Mouse (Mus musculus): ENCODE results near the gene Trio. TPM values are rescaled to one million over a fixed set of nuclear protein-coding genes. Genes with fewer than 3 reads are reported as not detected.

Gene Trio
- polyA plus RNA-seq, 1 experiment, result 187 TPM

DNA sequence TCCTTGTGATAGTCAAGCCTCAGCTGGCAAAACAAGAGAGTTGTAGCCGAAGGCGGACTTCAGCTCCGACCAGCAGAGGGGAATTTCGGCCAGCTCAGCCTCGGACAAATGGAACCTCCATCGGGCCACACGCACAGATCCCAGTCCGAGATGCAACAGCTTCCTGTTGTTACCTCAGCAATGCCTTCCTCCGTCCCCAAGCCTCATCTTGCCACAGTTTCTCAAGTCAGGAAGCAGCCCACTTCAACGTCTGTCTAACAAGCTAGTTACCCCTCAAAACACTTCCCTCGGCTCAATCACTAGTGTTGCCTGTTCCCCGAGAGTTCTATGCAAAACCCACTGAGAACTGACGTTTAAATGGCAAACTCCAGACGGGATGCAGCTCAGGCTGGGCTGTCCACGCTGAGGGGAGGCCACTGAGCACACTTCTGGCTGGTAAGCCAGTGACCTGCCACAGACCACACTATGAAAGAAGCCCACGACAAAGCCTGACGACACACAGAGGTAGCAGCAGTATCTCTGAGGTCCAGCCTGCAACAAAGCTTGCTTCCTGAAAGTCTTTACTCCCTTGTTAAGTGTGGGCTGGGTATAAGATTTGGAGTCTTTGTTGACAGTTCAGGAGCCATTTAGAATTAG is 34.5 kb downstream of the Trio start:
- 78% methylated on average over 17 of the region's 17 CpGs for WGBS
- H3K4me1 ChIP-seq (ENCODE audit: control insufficient read depth, insufficient read depth, low read length), result peaks cover 53% of the 10 kb centered on the region
- no peak for DNase-seq
- TF ChIP-seq POLR2A (IDR thresholded peaks at IDR 0.05; ENCODE audit: borderline replicate concordance, insufficient read depth, low read length) (no peak), CTCF (IDR thresholded peaks at IDR 0.05; ENCODE audit: borderline replicate concordance, insufficient read depth, low read depth, low read length) (no peak)
- H3K27ac ChIP-seq (ENCODE audit: insufficient read depth, low read length), result no peak overlapping the region
- no peaks in the 10 kb centered on the region for H3K27me3 ChIP-seq (ENCODE audit: control insufficient read depth, insufficient read depth, low read length)
- H3K4me3 ChIP-seq (replicated peaks; ENCODE audit: insufficient read depth, low read depth, low read length), result no peak overlapping the region

GRCm38 (mm10) chr15:27987979-27988378 is 37.7 kb downstream of the Trio start:
- no peaks in the 10 kb centered on the region for H3K27me3 ChIP-seq (ENCODE audit: control insufficient read depth, insufficient read depth, low read length)
- DNase-seq, result no peak
- no peak overlapping the region for H3K27ac ChIP-seq (ENCODE audit: insufficient read depth, low read length)
- H3K4me3 ChIP-seq (replicated peaks; ENCODE audit: insufficient read depth, low read depth, low read length), result no peak overlapping the region
- peaks cover 35% of the 10 kb centered on the region for H3K4me1 ChIP-seq (ENCODE audit: control insufficient read depth, insufficient read depth, low read length)
- WGBS, result 74% methylated on average over 7 of the region's 7 CpGs
- no peak for TF ChIP-seq CTCF (IDR thresholded peaks at IDR 0.05; ENCODE audit: borderline replicate concordance, insufficient read depth, low read depth, low read length)

DNA sequence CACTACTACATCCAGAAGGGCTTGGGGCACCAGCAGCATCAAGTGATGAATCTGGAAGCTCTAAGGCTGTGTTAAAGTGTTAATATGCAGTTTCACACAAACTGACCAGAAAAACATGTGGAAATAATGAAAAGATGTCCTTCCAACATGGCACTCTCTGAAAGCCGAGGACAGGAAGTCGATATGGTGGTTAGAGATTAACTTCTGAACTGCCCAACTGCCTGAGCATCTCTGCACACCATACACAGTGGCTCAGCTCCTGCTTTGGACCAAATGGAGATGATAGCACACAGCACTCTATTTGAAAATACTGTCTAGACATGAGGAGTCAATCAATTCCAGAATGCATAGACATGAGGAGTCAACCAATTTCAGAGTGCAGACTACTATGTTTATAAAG is 40.8 kb downstream of the Trio start:
- Histone ChIP-seq H3K4me1 (ENCODE audit: control insufficient read depth, insufficient read depth, low read length) (peaks cover 29% of the 10 kb centered on the region), H3K27ac (ENCODE audit: insufficient read depth, low read length) (no peak overlapping the region), H3K4me3 (replicated peaks; ENCODE audit: insufficient read depth, low read depth, low read length) (no peak overlapping the region), H3K27me3 (ENCODE audit: control insufficient read depth, insufficient read depth, low read length) (no peaks in the 10 kb centered on the region)
- no peak for DNase-seq
- TF ChIP-seq POLR2A (IDR thresholded peaks at IDR 0.05; ENCODE audit: borderline replicate concordance, insufficient read depth, low read length) (no peak), CTCF (IDR thresholded peaks at IDR 0.05; ENCODE audit: borderline replicate concordance, insufficient read depth, low read depth, low read length) (no peak)
- 82% methylated on average over 2 of the region's 2 CpGs for WGBS

GRCm38 (mm10) chr15:27981764-27982500 is 43.7 kb downstream of the Trio start:
- TF ChIP-seq CTCF (IDR thresholded peaks at IDR 0.05; ENCODE audit: borderline replicate concordance, insufficient read depth, low read depth, low read length), result no peak
- TF ChIP-seq POLR2A (IDR thresholded peaks at IDR 0.05; ENCODE audit: borderline replicate concordance, insufficient read depth, low read length), result no peak
- 48% methylated on average over 13 of the region's 13 CpGs for WGBS
- Histone ChIP-seq H3K4me3 (replicated peaks; ENCODE audit: insufficient read depth, low read depth, low read length) (no peak overlapping the region), H3K27ac (ENCODE audit: insufficient read depth, low read length) (peak overlapping the region; percentile 45; the same call in 1 of the 2 replicates), H3K27me3 (ENCODE audit: control insufficient read depth, insufficient read depth, low read length) (no peaks in the 10 kb centered on the region), H3K4me1 (ENCODE audit: control insufficient read depth, insufficient read depth, low read length) (peaks cover 35% of the 10 kb centered on the region)
- no peak for DNase-seq

DNA sequence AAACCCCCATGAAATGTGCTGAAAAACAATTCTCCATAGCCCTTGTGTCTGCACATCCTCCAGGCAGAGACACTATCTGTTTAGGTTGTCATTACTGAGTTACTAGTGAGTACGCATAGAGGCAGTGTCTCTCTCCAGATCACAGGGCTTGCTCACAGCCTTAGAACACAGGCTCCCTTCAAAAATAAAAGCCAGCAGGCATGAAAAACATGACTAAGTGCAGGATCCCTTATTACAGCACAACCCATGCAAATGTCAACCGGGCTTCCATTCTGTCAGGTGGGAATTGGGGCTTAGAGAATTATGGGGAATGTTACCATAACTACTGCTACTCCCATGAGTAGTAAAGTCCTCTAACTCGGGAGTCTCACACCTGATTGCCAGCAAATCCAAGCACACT is 44.4 kb downstream of the Trio start:
- WGBS, result 53% methylated on average over 3 of the region's 3 CpGs
- TF ChIP-seq CTCF (IDR thresholded peaks at IDR 0.05; ENCODE audit: borderline replicate concordance, insufficient read depth, low read depth, low read length), result no peak
- TF ChIP-seq POLR2A (IDR thresholded peaks at IDR 0.05; ENCODE audit: borderline replicate concordance, insufficient read depth, low read length), result no peak
- Histone ChIP-seq H3K27ac (ENCODE audit: insufficient read depth, low read length) (0 out of 2 replicates have a peak overlapping the region, but pooled peaks have one; percentile 19), H3K27me3 (ENCODE audit: control insufficient read depth, insufficient read depth, low read length) (no peaks in the 10 kb centered on the region), H3K4me1 (ENCODE audit: control insufficient read depth, insufficient read depth, low read length) (peaks cover 36% of the 10 kb centered on the region), H3K4me3 (replicated peaks; ENCODE audit: insufficient read depth, low read depth, low read length) (no peak overlapping the region)
- DNase-seq, result no peak

- H3K4me3 ChIP-seq (replicated peaks; ENCODE audit: insufficient read depth, low read depth, low read length), result no peak overlapping the region
- DNase-seq, result no peak
- 82% methylated on average over 13 of the region's 13 CpGs for WGBS
- H3K4me1 ChIP-seq (ENCODE audit: control insufficient read depth, insufficient read depth, low read length), result peaks cover 36% of the 10 kb centered on the region
- H3K27ac ChIP-seq (ENCODE audit: insufficient read depth, low read length), result no peak overlapping the region
- no peak for TF ChIP-seq CTCF (IDR thresholded peaks at IDR 0.05; ENCODE audit: borderline replicate concordance, insufficient read depth, low read depth, low read length)
- no peak for TF ChIP-seq POLR2A (IDR thresholded peaks at IDR 0.05; ENCODE audit: borderline replicate concordance, insufficient read depth, low read length)
- H3K27me3 ChIP-seq (ENCODE audit: control insufficient read depth, insufficient read depth, low read length), result no peaks in the 10 kb centered on the region
These were observed 45.2 kb downstream of the Trio start for GRCm38 (mm10) chr15:27980436-27980835.

DNA sequence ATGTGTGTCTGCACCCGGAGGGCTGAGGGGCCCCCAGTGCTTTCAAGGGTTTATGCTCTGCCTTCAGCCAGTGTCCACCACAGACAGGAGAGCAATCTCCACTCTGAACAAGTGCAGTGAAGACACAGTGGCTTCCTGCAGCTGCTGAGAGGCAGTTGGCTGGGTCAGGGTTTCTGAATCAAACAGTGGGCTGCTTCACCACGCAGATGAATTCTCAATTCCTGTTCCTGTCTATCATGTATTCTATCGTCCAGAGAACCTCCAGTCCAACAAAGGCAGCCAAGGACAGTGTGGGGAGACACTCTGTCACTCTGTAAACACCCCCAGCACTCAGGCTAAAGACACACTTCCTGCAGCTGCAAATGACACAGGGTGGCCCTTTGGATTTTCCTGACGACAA is 48.7 kb downstream of the Trio start:
- TF ChIP-seq POLR2A (IDR thresholded peaks at IDR 0.05; ENCODE audit: borderline replicate concordance, insufficient read depth, low read length), result no peak
- TF ChIP-seq CTCF (IDR thresholded peaks at IDR 0.05; ENCODE audit: borderline replicate concordance, insufficient read depth, low read depth, low read length), result no peak
- no peak overlapping the region for H3K27ac ChIP-seq (ENCODE audit: insufficient read depth, low read length)
- no peak overlapping the region for H3K4me3 ChIP-seq (replicated peaks; ENCODE audit: insufficient read depth, low read depth, low read length)
- DNase-seq, result no peak
- peaks cover 35% of the 10 kb centered on the region for H3K4me1 ChIP-seq (ENCODE audit: control insufficient read depth, insufficient read depth, low read length)
- WGBS, result 36% methylated on average over 4 of the region's 4 CpGs
- no peaks in the 10 kb centered on the region for H3K27me3 ChIP-seq (ENCODE audit: control insufficient read depth, insufficient read depth, low read length)

DNA sequence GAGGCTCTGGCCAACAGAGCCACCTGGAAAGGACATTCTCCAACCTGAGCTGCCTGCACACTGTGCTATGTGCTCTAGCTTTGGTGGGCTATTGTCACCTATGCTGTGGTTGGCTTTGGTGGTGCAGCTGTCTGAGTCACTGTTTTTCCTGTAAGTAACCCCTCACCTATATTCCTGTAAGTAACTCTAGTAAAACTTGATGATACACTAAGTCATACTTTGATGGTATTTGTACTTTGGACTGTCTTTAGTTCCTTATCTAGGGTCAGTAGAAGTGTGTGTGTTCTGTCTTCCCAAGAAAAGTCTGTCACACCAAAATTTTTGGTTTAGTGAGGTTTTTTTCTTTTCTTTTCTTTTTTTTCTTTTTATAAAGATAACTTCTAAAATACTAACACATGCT is 49.3 kb downstream of the Trio start:
- TF ChIP-seq POLR2A (IDR thresholded peaks at IDR 0.05; ENCODE audit: borderline replicate concordance, insufficient read depth, low read length), result no peak
- no peak for TF ChIP-seq CTCF (IDR thresholded peaks at IDR 0.05; ENCODE audit: borderline replicate concordance, insufficient read depth, low read depth, low read length)
- Histone ChIP-seq H3K27me3 (ENCODE audit: control insufficient read depth, insufficient read depth, low read length) (no peaks in the 10 kb centered on the region), H3K4me1 (ENCODE audit: control insufficient read depth, insufficient read depth, low read length) (peaks cover 31% of the 10 kb centered on the region), H3K27ac (ENCODE audit: insufficient read depth, low read length) (no peak overlapping the region), H3K4me3 (replicated peaks; ENCODE audit: insufficient read depth, low read depth, low read length) (no peak overlapping the region)
- DNase-seq, result no peak
